Mouse (Mus musculus): ENCODE data around the gene Ust.

DNA sequence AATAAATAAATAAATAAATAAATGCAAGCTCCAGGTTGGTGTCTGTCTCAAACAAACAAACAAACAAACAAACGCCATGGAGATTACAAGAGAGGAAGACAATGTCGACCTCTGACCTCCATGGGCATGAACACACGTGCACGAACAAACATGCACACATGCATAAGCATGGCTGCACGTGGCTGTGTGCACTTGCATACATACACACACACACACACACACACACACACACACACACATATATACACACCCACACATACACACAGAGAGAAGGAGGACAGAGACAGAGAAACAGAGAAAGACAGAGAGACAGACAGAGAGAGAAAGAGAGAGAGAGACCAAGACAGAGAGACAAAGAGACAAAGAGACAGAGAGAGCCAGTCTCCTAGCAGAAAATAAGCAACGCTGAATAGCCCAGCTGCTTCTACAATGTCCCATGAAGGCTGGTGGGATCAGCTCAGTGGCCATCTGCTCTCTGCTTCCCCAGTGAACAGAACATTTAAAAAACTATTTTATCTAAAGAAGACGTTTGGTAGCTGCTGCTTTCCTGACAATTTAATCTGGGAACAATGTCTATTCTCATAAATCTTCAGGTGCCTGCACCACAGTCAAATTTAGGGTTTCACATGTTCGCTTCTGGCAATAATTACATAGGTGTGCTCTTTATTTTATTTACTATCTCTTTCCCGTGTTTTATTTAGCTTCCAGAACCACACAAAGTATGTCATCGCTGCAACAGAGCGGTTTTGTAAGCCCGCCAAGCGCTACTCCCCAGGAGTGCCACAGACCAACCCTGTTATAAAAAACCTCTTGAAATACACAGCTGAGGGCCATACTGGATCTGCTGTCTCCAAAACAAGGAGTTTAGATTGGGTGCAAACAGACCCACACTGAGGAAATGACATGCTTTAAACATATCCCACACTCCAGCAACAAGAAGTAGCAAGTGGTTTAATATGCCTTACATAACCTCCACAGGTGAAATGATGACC, 89.5 kb downstream of the Ust start:
- no peak for TF ChIP-seq CTCF (IDR thresholded peaks at IDR 0.05; ENCODE audit: low read depth)
- no peak for TF ChIP-seq EP300 (IDR thresholded peaks at IDR 0.05; ENCODE audit: low read depth)
